Mouse (Mus musculus) embryo, embryonic 11 days (tissue): ENCODE data around the gene Ppt2.

Source experiments
- DNase-seq: peaks from one replicate; pipeline ENCODE4 v3.0.0-alpha.2; 2015

The Ppt2 gene

DNA sequence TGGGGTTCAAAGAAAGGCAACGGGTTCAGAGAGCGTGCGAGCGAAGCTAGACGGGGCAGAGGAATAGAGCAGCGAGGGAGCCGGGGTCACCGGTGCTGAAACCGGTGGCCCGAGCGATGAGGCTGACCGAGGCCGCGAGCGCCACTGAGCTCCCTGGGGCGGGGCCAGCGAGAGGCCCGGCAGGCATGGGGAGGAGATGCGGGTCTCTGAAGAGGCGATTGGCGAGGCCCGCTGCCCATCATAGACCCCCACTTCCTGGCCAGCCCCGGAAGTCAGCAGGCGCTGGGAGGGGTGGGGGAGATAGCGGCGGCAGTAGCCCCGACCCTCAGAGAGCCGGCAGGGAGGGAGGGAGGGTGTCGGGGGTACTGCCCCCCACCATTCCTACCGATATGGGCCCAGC lies 22.7 kb downstream of the Ppt2 start:
- peak; percentile 96 for DNase-seq

DNA sequence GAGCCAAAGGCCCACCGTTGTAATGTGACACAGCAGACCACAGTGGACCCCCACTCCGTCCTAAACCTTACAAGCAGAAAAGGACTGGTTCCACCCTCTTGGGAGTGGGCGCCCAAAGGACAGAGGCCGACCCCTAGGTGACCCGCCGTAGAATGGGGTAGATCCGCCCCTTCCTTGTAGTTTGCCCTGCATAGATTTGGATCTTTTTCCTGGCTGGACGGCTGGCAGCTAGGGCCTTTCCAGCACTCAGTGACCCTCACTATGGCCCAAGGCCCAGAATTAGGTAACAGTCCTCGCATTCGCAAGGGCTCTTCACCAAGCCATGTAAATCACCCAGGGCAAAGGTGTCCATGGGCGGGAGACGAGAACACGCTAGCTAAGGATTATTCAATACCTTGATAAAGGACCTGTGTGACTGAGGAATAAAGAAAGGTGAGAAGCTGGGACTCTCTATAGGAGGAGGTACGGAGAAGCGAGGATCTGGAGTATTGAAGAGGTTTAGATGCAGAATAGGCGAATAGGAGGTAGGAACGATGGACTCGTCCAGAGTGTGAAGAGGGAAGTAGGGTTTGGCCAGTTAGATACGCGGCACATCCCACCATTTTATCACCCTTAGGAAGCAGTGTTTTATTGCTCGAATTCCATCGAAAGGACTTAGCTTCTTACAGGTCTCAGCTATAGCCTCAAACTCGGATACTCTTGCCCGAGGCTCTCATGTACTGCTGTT lies 23.6 kb downstream of the Ppt2 start:
- DNase-seq, result no peak

DNA sequence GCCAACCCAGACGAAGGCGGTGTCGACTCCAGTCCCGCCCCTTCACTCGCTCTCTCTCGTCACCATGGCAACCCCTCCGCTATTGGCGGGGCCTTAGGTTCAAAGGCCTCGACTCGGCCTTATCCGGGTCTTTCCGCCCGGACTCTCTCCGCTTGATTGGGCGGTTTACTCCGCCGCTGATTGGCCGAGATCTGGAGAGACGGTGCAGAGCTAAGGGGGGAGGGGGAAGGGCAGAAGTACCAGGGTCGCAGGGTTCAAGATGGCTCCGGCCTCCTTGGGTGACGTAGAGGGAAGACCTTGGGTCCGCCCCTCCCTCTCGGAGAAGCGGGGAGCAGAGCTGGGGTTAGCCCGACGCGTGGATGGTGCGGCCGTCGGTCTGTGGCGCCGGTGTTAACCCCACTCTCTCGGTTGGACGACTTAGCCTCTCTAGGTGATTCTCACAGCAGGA lies 24.2 kb downstream of the Ppt2 start, which contains the start of gene Agpat1:
Gene Agpat1, plus strand, starts transcription at position 202 of the 448 bp plus-strand sequence.
- peak; percentile 100 for DNase-seq

DNA sequence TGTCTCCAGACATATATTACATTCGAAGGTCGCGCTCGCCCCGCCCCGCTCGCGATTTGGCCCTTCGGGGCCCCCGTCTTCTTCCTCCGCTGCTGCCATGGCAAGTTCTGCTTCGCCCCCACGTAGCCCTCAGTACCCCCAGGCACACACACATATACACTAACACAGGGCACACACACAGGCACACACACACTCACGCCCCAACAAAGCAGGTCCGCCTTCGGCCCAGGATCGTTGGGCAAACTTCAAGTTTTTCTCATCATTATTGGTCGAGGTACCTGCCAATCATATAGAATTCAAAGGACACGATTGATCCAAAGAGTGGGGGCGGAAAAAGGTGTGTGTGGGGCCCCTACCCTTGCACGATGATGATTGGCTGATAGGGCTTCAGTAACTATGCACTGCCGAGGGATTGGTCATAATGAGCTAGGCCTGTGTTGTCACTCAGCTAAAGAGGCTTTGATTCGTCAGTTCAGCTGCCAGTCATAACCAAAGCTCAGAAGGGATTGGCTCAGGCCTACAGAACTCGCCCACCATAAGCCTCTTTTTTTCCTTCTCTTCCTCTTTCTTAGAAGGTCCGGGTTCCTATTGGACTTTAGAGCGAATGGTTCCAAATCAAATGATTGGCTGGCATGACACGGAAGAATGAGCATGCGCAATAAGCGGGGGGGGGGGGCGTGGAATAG lies 24.8 kb downstream of the Ppt2 start, which contains the start of gene Rnf5:
Gene Rnf5, minus strand, starts transcription at position 316 of the 686 bp plus-strand sequence.
- peak; percentile 99 for DNase-seq

DNA sequence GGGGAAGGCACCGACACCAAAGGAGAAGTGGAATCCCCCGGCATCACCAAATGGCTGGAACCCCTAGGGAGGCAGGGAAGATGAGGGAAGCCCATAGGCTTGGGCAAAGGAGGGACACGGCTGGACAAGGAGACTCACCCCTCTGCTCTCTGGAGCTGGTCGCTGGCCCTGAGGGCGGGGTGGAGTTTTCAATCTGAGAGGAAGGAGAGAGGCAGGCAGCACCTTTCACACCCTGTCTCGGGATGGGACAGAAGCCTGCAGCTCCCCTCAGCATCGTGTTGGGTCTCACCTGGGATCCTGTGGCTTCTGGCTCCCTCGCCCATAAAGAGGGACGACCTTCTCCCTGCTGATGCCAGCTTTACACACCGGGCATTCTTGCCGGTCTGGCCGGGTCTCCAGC lies 26.5 kb downstream of the Ppt2 start:
- no peak for DNase-seq

DNA sequence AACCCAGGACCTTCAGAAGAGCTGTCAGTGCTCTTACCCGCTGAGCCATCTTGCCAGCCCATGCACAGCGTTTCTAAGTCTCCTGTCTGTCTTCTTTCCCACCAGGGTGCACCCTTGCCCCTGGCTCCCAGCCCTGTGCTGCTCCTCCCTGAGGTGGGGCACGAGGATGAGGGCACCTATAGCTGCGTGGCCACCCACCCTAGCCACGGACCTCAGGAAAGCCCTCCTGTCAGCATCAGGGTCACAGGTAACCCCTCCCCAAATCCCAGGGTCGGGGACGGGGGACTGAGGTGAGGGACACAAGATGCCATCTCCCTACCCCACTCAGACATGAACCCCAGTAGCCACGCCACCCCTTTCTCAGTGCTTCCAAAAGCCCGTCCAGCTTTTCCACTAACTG lies 28.4 kb downstream of the Ppt2 start:
- DNase-seq, result no peak

DNA sequence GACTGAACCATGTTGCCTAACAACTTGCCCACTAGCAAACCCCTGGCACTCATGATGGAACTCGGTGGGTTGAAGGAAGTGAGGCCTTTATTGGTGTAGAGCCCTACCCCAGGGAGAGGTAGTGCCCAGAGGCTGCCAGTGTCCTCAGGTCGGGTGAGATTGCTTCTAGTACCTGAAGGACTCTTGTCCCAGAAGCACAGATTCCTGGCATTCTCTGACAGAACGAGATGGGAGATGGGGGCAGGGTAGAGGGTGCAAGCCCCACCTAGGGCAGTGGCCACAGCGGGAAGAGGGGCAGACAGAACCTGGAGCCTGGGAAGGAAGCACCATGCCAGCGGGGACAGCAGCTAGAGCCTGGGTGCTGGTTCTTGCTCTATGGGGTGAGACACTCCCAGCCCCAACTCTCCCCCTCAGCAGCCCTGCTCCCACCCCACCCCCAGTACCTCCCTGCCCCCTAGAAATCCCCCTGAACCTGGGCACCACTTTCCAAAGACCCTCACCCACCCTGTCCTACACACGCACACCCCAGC lies 30.7 kb downstream of the Ppt2 start, which contains the start of gene Ager:
Gene Ager, plus strand, starts transcription at position 297 of the 530 bp plus-strand sequence.
- DNase-seq, result no peak

DNA sequence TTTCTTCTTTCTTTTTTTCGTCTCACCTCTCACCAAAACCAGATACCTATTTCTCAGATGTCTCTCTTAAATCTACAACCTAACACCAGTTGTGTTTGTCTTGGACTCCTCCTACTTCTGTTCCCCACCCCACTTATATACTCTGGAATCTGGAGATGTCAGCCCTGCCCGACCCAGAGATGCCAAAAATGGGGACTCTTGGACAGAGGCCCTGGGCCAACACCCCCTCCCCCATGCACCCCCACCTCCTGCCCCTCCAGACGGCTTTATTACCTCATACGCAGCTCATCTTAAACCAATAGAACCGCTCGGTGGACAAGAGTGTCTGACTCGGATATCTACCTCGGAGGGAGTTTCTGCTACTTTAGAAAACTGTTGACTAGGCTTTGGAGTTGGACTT lies 32.2 kb downstream of the Ppt2 start:
- no peak for DNase-seq

DNA sequence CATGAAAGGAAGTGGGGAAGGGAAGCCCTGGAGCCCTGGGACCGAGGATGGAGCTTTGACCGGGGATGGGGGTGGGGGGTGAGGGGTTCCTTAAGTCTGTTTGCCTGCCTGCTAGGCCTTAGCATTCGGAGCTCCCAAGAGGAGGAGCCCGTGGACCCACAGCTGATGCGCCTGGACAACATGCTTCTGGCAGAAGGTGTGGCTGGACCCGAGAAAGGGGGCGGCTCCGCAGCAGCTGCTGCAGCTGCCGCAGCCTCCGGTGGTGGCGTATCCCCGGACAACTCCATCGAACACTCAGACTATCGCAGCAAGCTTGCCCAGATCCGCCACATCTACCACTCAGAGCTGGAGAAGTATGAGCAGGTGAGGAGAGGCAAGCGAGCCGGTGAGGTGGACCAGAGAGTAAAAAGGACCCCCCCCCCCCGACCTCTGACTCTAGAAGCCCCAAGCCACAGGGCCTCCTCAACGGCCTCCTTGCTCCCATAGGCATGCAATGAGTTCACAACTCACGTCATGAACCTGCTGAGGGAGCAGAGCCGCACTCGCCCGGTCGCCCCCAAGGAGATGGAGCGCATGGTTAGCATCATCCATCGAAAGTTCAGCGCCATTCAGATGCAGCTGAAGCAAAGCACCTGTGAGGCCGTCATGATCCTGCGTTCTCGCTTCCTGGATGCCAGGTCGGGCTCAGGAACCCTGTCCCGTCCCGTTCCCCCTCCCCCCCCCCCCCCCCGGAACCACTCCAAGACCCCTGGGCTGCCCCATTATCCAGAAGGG lies 34.4 kb downstream of the Ppt2 start:
- peak; percentile 59 for DNase-seq

DNA sequence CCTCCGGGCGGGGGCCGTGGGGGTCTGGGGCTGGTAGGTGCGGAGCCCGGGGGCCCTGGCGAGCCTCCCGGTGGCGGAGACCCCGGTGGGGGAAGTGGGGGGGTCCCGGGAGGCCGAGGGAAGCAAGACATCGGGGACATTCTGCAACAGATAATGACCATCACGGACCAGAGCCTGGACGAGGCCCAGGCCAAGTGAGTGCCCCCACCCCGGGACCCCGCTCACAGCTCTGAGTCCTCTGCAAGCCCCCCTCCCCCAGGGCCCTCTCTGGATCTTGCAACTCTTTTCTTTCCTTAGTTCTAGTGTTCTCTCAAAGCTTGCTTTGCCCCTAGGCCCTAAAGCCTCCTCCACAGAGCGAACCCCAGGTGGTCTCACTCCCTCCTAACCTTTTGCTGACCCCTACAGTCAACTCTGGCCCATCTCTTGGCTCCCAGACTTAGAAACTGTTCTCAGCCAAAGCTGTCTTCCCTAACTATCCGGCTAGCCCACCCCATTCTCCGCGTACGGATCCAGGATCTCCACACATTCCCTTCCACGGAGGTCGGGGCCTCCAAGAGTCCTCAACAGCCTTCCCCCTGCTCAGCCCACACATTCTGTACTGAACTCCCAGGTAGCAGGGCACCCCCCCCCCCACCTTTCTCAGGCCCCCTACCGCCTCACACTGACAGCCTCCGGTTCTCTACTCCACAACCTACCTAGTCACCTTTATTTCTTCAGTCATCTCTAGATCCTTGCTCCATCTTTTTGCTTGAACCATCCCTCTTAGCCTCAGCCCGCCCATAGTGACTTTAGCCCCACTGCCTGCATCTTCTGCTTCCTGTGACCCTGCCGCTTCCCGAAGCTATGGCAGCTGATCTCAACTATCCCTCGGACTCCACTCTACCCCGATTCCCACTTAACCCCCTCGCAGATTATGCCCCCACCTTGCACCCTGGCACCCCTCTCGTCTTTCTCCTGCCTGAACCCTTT lies 35.4 kb downstream of the Ppt2 start:
- peak; percentile 67 for DNase-seq

DNA sequence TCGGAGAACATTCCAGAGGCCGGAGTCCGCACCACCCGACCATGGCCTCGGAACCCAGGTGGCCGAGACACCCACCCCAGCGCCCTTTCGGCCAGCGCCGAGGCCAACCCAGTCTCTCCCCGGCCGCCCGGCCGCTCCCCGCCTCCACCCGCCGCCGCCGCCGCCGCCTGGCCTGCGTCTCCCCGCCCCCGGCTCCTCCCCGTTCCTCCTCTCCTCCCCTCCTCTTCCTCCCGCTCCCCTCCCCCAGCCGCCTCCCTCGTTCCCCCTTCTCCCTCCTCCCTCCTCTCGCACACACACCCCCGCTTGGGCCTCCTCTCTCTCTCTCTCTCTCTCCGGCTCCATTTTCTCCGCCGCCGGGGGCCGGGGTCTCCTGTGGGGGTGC lies 36.3 kb downstream of the Ppt2 start:
- peak; percentile 95 for DNase-seq

DNA sequence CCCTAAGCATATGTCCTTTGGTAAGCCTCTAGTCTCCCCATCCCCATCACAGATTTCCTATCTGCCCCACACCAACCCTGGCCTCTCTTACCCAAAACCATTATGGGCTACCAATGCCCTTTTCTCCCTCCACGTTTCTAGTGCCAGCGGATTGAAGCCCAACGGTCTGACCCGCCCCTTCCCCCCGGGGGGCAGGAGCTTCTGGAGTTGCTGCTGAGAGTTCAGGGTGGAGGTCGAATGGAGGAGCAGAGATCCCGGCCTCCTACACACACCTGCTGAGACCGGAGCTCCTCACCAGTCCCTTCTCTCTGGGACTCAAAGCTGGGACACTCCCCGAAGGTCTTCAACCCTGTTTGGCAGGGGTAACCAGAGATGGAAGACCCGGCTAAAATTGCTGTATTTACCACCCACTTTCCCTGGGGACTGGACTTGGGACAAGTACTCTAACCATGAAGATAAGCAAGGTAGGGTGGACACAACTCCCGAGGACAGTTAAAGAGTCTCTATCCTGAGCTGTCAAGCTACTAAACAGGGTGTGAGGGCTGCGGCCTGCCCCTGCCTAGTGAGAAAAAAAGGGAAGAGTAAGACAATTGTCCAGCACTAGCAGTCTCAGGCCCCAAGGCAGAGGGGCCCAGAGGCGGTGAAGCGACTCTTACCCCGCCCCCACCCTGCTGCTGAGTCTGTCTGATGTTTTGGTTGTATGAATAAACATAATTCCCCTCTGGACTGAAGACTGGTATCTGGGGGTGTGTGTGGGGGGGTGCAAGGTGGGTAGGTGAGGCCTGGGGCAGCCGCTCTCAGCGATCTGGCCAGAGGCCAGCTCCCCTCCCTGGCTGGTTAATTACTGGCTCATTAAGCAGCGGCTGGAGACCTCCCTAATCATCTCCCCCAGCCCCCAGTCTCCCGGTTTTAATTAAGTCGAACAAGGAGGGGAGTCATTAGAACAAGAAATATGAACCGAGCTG lies 37.0 kb downstream of the Ppt2 start, which contains the start of gene Pbx2:
Gene Pbx2, plus strand, starts transcription at position 238 of the 965 bp plus-strand sequence.
- DNase-seq, result peak; percentile 77

DNA sequence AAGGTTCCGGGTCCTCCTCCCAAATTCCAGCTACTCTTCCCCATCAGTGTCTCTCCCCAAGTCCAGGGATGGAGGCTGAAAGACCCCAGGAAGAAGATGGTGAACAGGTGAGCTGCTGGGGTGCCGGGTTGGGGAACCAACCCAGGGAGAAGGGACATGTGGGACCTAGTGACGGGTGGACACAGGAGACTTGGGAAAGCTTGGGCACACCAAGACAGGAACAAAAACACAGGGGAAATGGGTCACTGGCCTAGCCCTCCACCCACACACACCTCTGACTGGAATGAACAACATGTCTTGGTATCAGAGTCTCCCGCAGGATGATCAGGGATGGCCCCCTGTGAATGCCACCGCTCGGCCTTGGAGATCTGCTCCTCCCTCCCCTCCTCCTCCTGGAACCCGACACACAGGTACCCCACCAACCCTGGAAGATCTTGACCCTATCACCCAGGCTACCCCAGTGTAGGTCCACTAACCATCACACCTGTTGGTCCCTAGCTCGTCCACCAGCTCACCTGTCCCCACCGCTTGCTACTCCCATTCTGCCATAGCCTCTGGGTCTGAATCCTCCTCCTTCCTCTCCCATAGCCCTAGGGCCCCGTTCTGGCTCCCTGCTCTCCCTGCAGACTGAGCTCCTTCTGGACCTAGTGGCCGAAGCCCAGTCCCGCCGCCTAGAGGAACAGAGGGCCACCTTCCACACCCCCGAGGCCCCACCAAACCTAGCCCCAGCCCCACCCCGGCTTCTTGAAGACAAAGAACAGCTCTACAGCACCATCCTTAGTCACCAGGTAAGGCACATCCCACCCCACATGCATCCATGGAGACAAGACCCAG lies 37.9 kb downstream of the Ppt2 start:
- no peak for DNase-seq

DNA sequence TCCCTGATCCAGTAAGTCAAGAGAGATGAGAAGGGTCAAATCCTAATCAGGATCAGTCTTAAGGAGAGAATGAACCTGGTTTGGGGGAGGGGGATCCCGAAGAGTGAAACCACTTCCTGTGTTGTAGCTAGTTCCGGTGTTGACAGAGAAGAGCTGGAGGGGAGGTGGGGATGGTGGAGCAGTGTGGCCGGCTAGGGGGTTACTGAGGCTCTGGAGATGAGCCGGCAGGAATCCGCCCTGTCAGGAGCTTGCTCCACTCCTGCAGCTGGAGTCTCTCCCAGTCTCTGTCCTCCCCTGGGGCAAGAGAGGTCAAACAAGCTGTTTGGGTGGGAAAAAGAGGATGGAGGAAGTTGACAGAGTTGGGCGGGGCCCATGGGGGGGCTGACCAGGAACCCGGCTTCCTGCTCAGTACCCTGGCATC lies 38.6 kb downstream of the Ppt2 start, which contains the start of gene Gpsm3:
Gene Gpsm3, plus strand, starts transcription at position 126 of the 421 bp plus-strand sequence.
- peak; percentile 45 for DNase-seq

DNA sequence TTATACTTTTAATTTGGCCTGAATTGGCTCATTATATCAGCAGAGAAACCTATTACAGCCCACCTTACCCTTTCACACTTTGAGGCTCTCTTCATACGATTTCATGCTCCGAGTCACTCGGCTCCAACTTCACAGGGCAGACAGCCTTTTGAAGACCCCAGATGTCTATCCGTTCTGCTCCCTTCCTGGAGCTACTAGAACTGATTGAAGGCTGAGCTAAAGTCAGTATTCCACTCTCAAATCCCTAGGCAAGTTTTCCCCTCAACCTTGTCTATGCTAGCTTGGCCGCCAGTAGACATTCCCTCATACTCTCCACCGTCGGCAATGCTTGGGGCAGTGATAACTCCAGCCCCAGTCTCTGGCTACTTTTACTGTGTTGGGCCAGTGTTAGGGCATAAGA lies 39.1 kb downstream of the Ppt2 start:
- no peak for DNase-seq

DNA sequence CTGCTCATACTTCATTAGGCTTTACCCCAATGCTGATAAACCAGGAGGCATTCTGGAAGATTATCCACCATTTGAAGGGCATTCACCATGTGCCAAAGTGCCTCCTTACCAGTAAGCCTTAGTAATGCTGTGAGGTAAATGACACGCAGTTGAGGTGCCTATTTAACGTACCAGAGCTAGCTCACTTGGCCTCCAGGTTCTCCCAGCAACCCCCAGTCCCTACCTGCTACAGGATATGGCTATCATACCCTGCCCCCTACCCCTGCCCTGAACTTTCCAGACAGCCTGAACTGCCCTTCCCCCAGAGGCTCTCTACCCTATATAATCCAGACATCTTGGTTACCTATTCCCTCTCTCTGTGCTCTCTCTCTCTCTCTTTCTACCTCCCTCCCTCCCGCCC lies 39.5 kb downstream of the Ppt2 start:
- no peak for DNase-seq

DNA sequence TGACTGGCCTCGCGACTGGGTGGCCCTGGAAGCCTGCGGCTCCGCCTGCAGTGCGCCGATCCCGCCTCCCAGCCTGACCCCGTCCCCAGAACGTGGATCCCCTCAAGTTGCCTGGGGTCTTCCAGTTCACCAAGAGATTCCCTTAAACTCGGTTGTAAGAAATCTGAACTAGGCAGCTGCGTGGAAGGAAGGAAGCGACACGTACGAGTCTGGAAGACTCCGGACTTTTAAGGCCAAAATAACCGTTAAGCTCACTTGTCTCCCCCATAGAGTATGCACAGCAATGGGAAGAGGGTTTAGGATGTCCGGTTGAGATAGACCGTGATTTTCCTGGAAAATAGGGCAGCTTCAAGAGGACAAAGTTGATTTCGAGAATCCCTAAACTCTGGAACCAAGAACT lies 40.5 kb downstream of the Ppt2 start:
- no peak for DNase-seq

DNA sequence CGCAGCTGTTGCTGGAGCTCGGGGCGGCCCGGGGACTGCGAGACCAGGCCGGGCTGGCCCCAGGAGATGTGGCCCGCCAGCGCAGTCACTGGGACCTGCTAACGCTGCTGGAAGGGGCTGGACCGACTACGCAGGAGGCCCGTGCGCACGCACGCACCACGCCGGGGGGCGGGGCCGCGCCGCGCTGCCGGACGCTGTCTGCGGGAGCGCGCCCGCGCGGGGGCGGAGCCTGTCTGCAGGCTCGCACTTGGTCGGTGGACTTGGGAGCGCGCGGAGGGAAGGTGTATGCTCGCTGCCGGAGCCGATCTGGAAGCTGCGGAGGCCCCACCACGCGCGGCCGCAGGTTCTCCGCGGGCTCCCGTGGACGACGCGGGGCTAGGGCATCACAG lies 40.9 kb downstream of the Ppt2 start:
- DNase-seq, result peak; percentile 98

DNA sequence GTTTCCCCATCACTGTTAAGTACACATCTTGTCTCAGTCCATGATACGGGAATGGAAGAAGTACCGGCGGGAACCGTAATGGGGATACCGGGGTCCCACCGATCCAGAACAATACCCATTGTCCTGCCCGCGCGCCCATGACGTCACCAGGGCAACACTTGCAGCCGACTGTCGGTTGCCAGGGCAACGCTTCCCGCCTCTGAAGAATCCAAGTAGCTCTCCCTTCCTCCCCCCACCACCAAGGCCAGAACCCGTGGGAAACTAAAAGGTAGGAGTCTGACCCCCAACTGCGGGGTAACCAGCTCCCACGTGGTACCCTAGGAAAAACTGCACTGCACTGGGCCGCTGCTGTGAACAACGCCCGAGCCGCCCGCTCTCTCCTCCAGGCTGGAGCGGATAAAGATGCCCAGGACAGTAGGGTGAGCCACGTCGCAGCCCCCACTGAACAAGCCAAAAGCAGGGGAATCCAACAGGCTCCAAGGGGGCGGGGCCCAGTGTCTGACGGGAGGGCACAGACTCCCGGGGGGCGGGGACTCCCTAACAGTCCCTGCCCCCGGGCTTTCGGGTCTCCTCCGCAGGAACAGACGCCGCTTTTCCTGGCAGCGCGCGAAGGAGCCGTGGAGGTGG lies 41.4 kb downstream of the Ppt2 start:
- DNase-seq, result peak; percentile 97
